Mouse (Mus musculus) brain, embryonic 14.5 days (tissue): ENCODE results near the gene Vmn1r213. TPM values are rescaled to one million over a fixed set of nuclear protein-coding genes. Genes with fewer than 3 reads are reported as not detected.

Experiments
- DNase-seq: peaks from one replicate; pipeline ENCODE4 v3.0.0-alpha.2; 2011; ENCODE audit warnings: low read depth
- CTCF ChIP-seq: fragments of 200-500 bp; IDR thresholded peaks from 2 replicates; pipeline ENCODE4 v1.5.1; 2012; ENCODE audit warnings: inconsistent platforms, mild to moderate bottlenecking, moderate library complexity, borderline replicate concordance; ENCODE audit not compliant: insufficient read depth, insufficient read length; ENCODE audit errors: extremely low read depth
- POLR2A ChIP-seq: fragments of 200-500 bp; IDR thresholded peaks from 2 replicates; pipeline ENCODE4 v1.6.1; 2012; ENCODE audit warnings: mild to moderate bottlenecking, inconsistent platforms, borderline replicate concordance; ENCODE audit not compliant: poor library complexity, insufficient read depth, insufficient read length, severe bottlenecking; ENCODE audit errors: extremely low read depth
- polyA plus RNA-seq: library from polyadenylated mRNA; depleted of rRNA; stranded (reverse); fragments of >200 nt; gene quantifications from 2 replicates; pipeline ENCODE4 v1.2.3, GENCODE M21; 2012; rRNA removed

The Vmn1r213 gene
- polyA plus RNA-seq = not detected in 2 replicates

DNA sequence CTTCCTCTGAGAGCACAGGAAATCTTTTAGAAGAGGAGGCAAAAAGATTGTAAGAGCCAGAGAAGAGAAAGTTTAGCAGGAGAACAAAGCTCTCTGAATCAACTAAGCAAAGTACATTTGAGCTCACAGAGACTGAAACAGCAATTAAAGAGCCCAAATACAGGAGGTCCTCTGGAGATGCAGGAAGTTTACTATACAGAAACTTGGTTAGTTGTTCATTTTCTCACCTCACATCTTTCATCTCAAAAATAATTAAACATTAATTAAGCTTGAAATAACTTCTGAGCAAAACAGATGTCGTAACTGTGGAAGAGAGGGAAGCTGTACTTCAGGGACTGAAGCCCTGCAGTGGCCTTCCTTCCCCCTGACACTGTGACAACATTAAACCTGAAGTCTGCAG lies at the start of gene Vmn1r213:
Gene Vmn1r213, plus strand, starts transcription at position 301 of the 400 bp plus-strand sequence.
- no peak for DNase-seq
- TF ChIP-seq CTCF (no peak), POLR2A (no peak)

DNA sequence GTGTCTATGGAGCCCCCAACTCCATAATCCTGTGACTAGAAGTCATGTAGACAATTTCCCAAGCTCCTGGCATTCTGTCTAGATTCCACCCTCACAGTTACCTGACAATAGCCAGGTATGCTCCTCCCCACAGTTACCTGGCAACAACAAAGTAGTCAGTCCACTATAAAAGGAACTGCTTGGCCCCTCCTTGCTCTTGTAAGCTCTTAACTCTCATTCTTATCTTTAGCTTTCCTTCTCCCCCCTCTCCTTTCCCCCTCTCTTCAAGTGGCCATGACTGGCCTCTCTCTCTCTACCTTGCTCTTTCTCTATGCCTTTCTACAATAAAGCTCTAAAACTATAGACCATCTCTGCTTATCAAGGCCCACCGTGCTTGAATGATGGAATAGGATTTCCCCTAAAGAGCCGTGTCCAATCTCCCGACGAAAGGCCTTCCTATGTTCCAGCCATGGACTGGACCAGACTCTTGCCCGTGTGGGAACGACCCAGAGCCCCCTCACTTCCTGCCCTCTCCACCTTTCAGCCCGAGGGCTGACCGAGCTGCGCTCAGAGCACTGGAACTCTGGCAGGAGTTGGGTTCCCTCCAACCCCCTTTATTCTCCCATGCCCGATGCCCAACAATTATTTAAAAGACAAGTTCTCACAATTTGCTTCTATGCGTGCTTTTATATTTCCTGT lies 17.1 kb upstream of the Vmn1r213 start:
- TF ChIP-seq CTCF = no peak
- no peak for TF ChIP-seq POLR2A
- no peak for DNase-seq

DNA sequence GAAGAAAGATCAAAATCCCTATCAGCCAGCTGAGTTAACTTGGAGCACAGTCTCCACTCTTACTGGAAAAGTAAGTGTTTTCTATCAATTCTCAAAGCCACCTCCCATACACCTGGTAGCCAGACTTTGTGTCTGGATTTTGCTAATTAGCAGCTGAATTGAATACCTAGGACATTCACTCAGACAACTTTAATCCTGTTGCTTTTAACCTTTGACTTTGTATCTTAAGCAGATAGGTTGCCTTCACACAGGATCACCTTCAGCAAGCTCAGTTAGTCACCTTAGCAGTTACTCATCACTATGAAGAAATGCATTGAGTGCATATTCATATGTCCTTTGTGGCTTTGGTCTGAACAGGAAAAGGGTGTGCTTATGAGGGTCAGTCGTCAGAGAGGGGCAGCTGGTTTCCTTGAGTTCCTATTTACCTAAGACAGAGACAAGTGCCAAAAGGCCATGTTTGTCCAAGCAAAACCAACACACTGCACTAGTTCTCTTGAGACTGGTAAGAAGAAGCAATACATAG lies 15.2 kb upstream of the Vmn1r213 start:
- DNase-seq = no peak
- TF ChIP-seq POLR2A (no peak), CTCF (no peak)

DNA sequence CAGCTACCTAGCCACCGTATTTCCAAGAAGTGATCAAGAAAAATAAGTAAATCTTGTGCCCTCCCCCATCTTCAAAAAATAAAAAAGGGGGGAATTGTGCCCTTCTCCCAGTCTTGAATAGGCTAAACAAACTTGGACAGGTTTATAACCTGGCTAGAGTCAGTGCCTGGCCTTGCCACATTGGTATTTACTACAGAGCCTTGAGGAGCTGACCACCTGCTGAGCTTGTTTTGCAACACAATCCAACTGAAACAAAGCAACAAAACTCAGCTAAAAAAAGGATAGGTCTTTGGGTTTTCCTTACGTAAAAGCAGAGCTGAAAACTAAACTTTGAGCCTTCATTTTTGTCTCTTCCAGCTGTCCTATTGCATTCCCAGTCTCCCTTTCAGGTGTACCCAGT lies 14.7 kb upstream of the Vmn1r213 start:
- TF ChIP-seq POLR2A (no peak), CTCF (no peak)
- no peak for DNase-seq

DNA sequence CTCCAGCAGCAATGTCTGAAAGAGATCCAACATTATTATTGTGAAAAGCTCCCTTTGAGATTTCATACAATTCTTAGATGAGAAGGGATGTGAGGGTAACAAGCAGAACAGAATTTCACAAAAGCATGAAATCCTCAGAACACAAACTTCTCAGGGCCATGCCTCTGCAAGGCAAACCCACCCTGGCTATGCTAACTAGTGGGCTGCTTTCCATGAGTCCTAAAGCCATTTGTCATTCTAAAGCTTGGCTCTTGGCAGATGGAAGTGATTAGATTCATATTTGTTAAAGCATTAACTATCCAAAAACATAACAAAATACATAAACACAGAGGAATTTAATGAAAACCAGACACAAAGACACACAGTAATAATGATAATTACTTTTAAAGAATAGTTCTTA lies 10.7 kb downstream of the Vmn1r213 start:
- TF ChIP-seq POLR2A = no peak
- TF ChIP-seq CTCF = no peak
- DNase-seq = peak; percentile 0

DNA sequence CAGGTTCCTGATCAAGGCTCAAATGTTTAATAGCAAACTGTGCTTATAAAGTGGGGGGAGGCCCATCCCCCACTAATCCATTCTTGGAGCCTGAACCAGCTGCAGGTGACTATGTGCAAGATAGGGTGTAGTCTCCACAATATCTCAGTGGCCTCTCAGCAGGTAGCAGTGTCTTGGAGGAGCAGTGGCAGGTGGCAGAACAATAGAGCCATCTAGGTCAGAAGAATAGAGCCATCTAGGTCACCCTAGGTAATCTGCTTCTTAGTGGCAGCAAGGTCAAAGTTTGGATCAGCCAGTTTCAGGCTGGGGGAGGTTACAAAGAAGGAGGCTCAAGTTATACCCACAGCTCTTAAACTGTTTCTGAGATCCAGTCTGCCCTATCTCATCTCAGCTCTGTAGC lies 17.4 kb downstream of the Vmn1r213 start:
- DNase-seq = no peak
- no peak for TF ChIP-seq POLR2A
- TF ChIP-seq CTCF = no peak

DNA sequence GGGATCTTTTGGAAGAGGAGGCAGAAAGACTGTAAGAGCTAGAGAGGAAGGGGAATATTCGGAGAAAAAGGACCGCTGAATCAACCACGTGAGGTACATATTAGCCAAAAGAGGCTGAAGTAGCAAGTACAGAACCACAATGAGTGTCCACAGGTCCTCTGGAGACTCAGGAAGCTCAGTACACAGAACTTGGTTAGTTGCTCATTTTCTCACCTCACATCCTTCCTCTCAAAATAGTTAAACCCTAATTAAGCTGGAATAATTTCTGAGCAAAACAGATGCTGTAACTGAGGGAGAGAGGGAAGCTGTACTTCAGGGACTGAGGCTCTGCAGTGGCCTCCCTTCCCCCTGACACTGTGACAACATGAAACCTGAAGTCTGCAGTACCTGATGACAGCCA lies 22.7 kb downstream of the Vmn1r213 start, which contains the start of gene Vmn1r214:
Gene Vmn1r214, plus strand, starts transcription at position 301 of the 400 bp plus-strand sequence.
- DNase-seq = no peak
- TF ChIP-seq CTCF (no peak), POLR2A (no peak)

DNA sequence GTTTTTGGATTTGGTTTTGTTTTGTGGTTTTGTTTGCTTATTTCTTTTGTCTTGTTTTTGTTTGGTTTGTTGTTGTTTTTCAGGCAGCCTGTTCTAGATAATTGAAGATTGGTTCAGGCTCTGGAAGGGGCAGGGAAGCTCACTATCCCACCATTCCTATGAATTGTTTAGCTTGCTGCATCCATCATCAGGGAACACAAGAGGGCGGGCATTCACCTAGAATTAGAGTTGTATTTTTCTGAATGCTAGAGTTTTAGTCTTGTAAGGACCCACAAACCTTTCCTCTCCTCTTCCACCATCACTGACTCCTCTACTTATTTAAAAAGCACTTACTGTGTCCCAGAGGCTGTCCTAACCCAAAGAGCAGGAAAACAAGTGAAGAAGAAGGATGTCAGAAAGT lies 50.3 kb downstream of the Vmn1r213 start:
- DNase-seq = peak; percentile 0
- TF ChIP-seq POLR2A = no peak
- TF ChIP-seq CTCF = no peak

Other genes starting within 250 kb of the Vmn1r213 start
- gene Vmn1r208, start 230.3 kb upstream of the Vmn1r213 start, polyA plus RNA-seq = not detected in 2 replicates
- not detected in 2 replicates for gene Vmn1r209, start 198.0 kb upstream of the Vmn1r213 start, polyA plus RNA-seq
- not detected in 2 replicates for gene Vmn1r210, start 176.3 kb upstream of the Vmn1r213 start, polyA plus RNA-seq
- not detected in 2 replicates for gene Vmn1r211, start 150.1 kb upstream of the Vmn1r213 start, polyA plus RNA-seq
- not detected in 2 replicates for gene Vmn1r212, start 123.5 kb upstream of the Vmn1r213 start, polyA plus RNA-seq
- gene Vmn1r214, start 22.8 kb downstream of the Vmn1r213 start, polyA plus RNA-seq = not detected in 2 replicates
- gene Vmn1r215, start 60.4 kb downstream of the Vmn1r213 start, polyA plus RNA-seq = not detected in 2 replicates
- gene Vmn1r217, start 110.6 kb downstream of the Vmn1r213 start, polyA plus RNA-seq = not detected in 2 replicates
- gene Vmn1r218, start 125.5 kb downstream of the Vmn1r213 start, polyA plus RNA-seq = not detected in 2 replicates
- gene Vmn1r219, start 151.7 kb downstream of the Vmn1r213 start, polyA plus RNA-seq = not detected in 2 replicates
- gene Vmn1r220, start 180.3 kb downstream of the Vmn1r213 start, polyA plus RNA-seq = not detected in 2 replicates
- gene Vmn1r221, start 206.5 kb downstream of the Vmn1r213 start, polyA plus RNA-seq = not detected in 2 replicates
- gene Vmn1r222, start 228.3 kb downstream of the Vmn1r213 start, polyA plus RNA-seq = not detected in 2 replicates
- gene Vmn1r223, start 239.5 kb downstream of the Vmn1r213 start, polyA plus RNA-seq = not detected in 2 replicates